Mouse (Mus musculus): Measurements from ENCODE around the gene Dpysl5. TPM values are rescaled to one million over a fixed set of nuclear protein-coding genes. Genes with fewer than 3 reads are reported as not detected.
A peak's percentile ranks its signal among the peaks of the same experiment; 100 is the strongest.
"Not testable (repeated sequence)": the region's sequence is repeated elsewhere in the genome, so short reads cannot be mapped to it uniquely, and the experiment has no call there.

The Dpysl5 gene
- polyA plus RNA-seq, 1 experiment from 2014 or later: 89.1 TPM

GRCm38 (mm10) chr5:30670091-30670490, 41.3 kb upstream of the Dpysl5 start:
- H3K9me3 ChIP-seq (ENCODE audit: control insufficient read depth, low read length): no peaks in the 10 kb centered on the region
- peaks cover 12% of the 10 kb centered on the region for H3K4me1 ChIP-seq (ENCODE audit: control insufficient read depth, insufficient read depth, low read length)
- no peaks in the 10 kb centered on the region for H3K27me3 ChIP-seq (ENCODE audit: control insufficient read depth, insufficient read depth, low read length)
- H3K4me3 ChIP-seq (ENCODE audit: low read depth, low read length): no peak overlapping the region
- H3K9ac ChIP-seq (ENCODE audit: low read length): no peak overlapping the region
- ATAC-seq (ENCODE audit: low FRiP score) (no peak), DNase-seq (ENCODE audit: low spot score, missing footprints) (no peak)
- peaks cover 28% of the 10 kb centered on the region for H3K36me3 ChIP-seq (ENCODE audit: control insufficient read depth, insufficient read depth, low read length)
- H3K27ac ChIP-seq (ENCODE audit: low read depth, low read length): no peak overlapping the region
- no peak overlapping the region for H3K4me2 ChIP-seq
- 92% methylated on average over 7 of the region's 7 CpGs for WGBS

- Histone ChIP-seq H3K9ac (ENCODE audit: low read length) (no peak overlapping the region), H3K4me3 (ENCODE audit: low read depth, low read length) (no peak overlapping the region), H3K4me1 (ENCODE audit: control insufficient read depth, insufficient read depth, low read length) (peaks cover 2% of the 10 kb centered on the region), H3K4me2 (no peak overlapping the region), H3K9me3 (ENCODE audit: control insufficient read depth, low read length) (no peaks in the 10 kb centered on the region), H3K27me3 (ENCODE audit: control insufficient read depth, insufficient read depth, low read length) (no peaks in the 10 kb centered on the region), H3K27ac (ENCODE audit: low read depth, low read length) (no peak overlapping the region), H3K36me3 (ENCODE audit: control insufficient read depth, insufficient read depth, low read length) (peaks cover 33% of the 10 kb centered on the region)
- no peak for DNase-seq (ENCODE audit: low spot score, missing footprints)
- ATAC-seq (ENCODE audit: low FRiP score): no peak
- WGBS: 85% methylated on average over 7 of the region's 7 CpGs
Measured at GRCm38 (mm10) chr5:30674001-30674400, 37.4 kb upstream of the Dpysl5 start.

- H3K4me3 ChIP-seq (ENCODE audit: low read depth, low read length): no peak overlapping the region
- H3K9me3 ChIP-seq (ENCODE audit: control insufficient read depth, low read length): no peaks in the 10 kb centered on the region
- ATAC-seq (ENCODE audit: low FRiP score): no peak
- 88% methylated on average over 7 of the region's 7 CpGs for WGBS
- no peak overlapping the region for H3K9ac ChIP-seq (ENCODE audit: low read length)
- H3K27ac ChIP-seq (ENCODE audit: low read depth, low read length): no peak overlapping the region
- H3K27me3 ChIP-seq (ENCODE audit: control insufficient read depth, insufficient read depth, low read length): no peaks in the 10 kb centered on the region
- no peaks in the 10 kb centered on the region for H3K4me1 ChIP-seq (ENCODE audit: control insufficient read depth, insufficient read depth, low read length)
- no peak for DNase-seq (ENCODE audit: low spot score, missing footprints)
- no peak overlapping the region for H3K4me2 ChIP-seq
- peaks cover 28% of the 10 kb centered on the region for H3K36me3 ChIP-seq (ENCODE audit: control insufficient read depth, insufficient read depth, low read length)
Measured at GRCm38 (mm10) chr5:30676800-30677199, 34.6 kb upstream of the Dpysl5 start.

GRCm38 (mm10) chr5:30678069-30678468, 33.3 kb upstream of the Dpysl5 start:
- not testable (repeated sequence) for H3K4me3 ChIP-seq (ENCODE audit: low read depth, low read length); H3K9me3 ChIP-seq (ENCODE audit: control insufficient read depth, low read length); H3K4me2 ChIP-seq; H3K27ac ChIP-seq (ENCODE audit: low read depth, low read length); ATAC-seq (ENCODE audit: low FRiP score); DNase-seq (ENCODE audit: low spot score, missing footprints); H3K9ac ChIP-seq (ENCODE audit: low read length); H3K27me3 ChIP-seq (ENCODE audit: control insufficient read depth, insufficient read depth, low read length); H3K4me1 ChIP-seq (ENCODE audit: control insufficient read depth, insufficient read depth, low read length)
- peaks cover 20% of the 10 kb centered on the region for H3K36me3 ChIP-seq (ENCODE audit: control insufficient read depth, insufficient read depth, low read length)
- whole genome bisulfite sequencing: 91% methylated on average over 3 of the region's 3 CpGs

- DNase-seq (ENCODE audit: low spot score, missing footprints) (peak; percentile 49), ATAC-seq (ENCODE audit: low FRiP score) (no peak)
- WGBS: 96% methylated on average over 4 of the region's 4 CpGs
Measured at GRCm38 (mm10) chr5:30678722-30679296, 32.6 kb upstream of the Dpysl5 start.

GRCm38 (mm10) chr5:30679593-30679992, 31.8 kb upstream of the Dpysl5 start:
- ATAC-seq (ENCODE audit: low FRiP score) (no peak), DNase-seq (ENCODE audit: low spot score, missing footprints) (peak; percentile 31)
- no peak overlapping the region for H3K4me3 ChIP-seq (ENCODE audit: low read depth, low read length)
- WGBS: 86% methylated on average over 5 of the region's 5 CpGs
- H3K9ac ChIP-seq (ENCODE audit: low read length): no peak overlapping the region
- H3K27me3 ChIP-seq (ENCODE audit: control insufficient read depth, insufficient read depth, low read length): no peaks in the 10 kb centered on the region
- H3K9me3 ChIP-seq (ENCODE audit: control insufficient read depth, low read length): no peaks in the 10 kb centered on the region
- peaks cover 8% of the 10 kb centered on the region; the same call in 1 of the 2 replicates for H3K36me3 ChIP-seq (ENCODE audit: control insufficient read depth, insufficient read depth, low read length)
- H3K4me2 ChIP-seq: no peak overlapping the region
- no peaks in the 10 kb centered on the region for H3K4me1 ChIP-seq (ENCODE audit: control insufficient read depth, insufficient read depth, low read length)
- H3K27ac ChIP-seq (ENCODE audit: low read depth, low read length): no peak overlapping the region

More at GRCm38 (mm10) chr5:30678722-30679296, 32.6 kb upstream of the Dpysl5 start:
- Histone ChIP-seq H3K4me2 (no peak overlapping the region), H3K9ac (ENCODE audit: low read length) (no peak overlapping the region), H3K27me3 (ENCODE audit: control insufficient read depth, insufficient read depth, low read length) (no peaks in the 10 kb centered on the region), H3K4me3 (ENCODE audit: low read depth, low read length) (no peak overlapping the region), H3K36me3 (ENCODE audit: control insufficient read depth, insufficient read depth, low read length) (peaks cover 13% of the 10 kb centered on the region; the same call in 1 of the 2 replicates), H3K27ac (ENCODE audit: low read depth, low read length) (no peak overlapping the region), H3K4me1 (ENCODE audit: control insufficient read depth, insufficient read depth, low read length) (no peaks in the 10 kb centered on the region), H3K9me3 (ENCODE audit: control insufficient read depth, low read length) (no peaks in the 10 kb centered on the region)

GRCm38 (mm10) chr5:30681970-30682369, 29.4 kb upstream of the Dpysl5 start:
- no peaks in the 10 kb centered on the region for H3K36me3 ChIP-seq (ENCODE audit: control insufficient read depth, insufficient read depth, low read length)
- no peak overlapping the region for H3K4me2 ChIP-seq
- H3K27ac ChIP-seq (ENCODE audit: low read depth, low read length): no peak overlapping the region
- no peaks in the 10 kb centered on the region for H3K9me3 ChIP-seq (ENCODE audit: control insufficient read depth, low read length)
- 95% methylated on average over 5 of the region's 5 CpGs for WGBS
- H3K4me3 ChIP-seq (ENCODE audit: low read depth, low read length): no peak overlapping the region
- ATAC-seq (ENCODE audit: low FRiP score): no peak
- H3K27me3 ChIP-seq (ENCODE audit: control insufficient read depth, insufficient read depth, low read length): no peaks in the 10 kb centered on the region
- peak; percentile 64 for DNase-seq (ENCODE audit: low spot score, missing footprints)
- no peaks in the 10 kb centered on the region for H3K4me1 ChIP-seq (ENCODE audit: control insufficient read depth, insufficient read depth, low read length)
- no peak overlapping the region for H3K9ac ChIP-seq (ENCODE audit: low read length)

- DNase-seq (ENCODE audit: low spot score, missing footprints) (peak; percentile 71), ATAC-seq (ENCODE audit: low FRiP score) (no peak)
- H3K4me1 ChIP-seq (ENCODE audit: control insufficient read depth, insufficient read depth, low read length): no peaks in the 10 kb centered on the region
- H3K27ac ChIP-seq (ENCODE audit: low read depth, low read length): no peak overlapping the region
- no peaks in the 10 kb centered on the region for H3K27me3 ChIP-seq (ENCODE audit: control insufficient read depth, insufficient read depth, low read length)
- H3K9me3 ChIP-seq (ENCODE audit: control insufficient read depth, low read length): no peaks in the 10 kb centered on the region
- H3K4me3 ChIP-seq (ENCODE audit: low read depth, low read length): no peak overlapping the region
- H3K4me2 ChIP-seq: no peak overlapping the region
- H3K36me3 ChIP-seq (ENCODE audit: control insufficient read depth, insufficient read depth, low read length): no peaks in the 10 kb centered on the region
- H3K9ac ChIP-seq (ENCODE audit: low read length): no peak overlapping the region
Measured at GRCm38 (mm10) chr5:30682967-30683600, 28.3 kb upstream of the Dpysl5 start.

- no peak overlapping the region for H3K9ac ChIP-seq (ENCODE audit: low read length)
- no peak for ATAC-seq (ENCODE audit: low FRiP score)
- H3K27ac ChIP-seq (ENCODE audit: low read depth, low read length): no peak overlapping the region
- H3K4me3 ChIP-seq (ENCODE audit: low read depth, low read length): no peak overlapping the region
- H3K4me2 ChIP-seq: no peak overlapping the region
- 70% methylated on average over 3 of the region's 3 CpGs for WGBS
- peak; percentile 28 for DNase-seq (ENCODE audit: low spot score, missing footprints)
- H3K4me1 ChIP-seq (ENCODE audit: control insufficient read depth, insufficient read depth, low read length): no peaks in the 10 kb centered on the region
- H3K36me3 ChIP-seq (ENCODE audit: control insufficient read depth, insufficient read depth, low read length): no peaks in the 10 kb centered on the region
- H3K27me3 ChIP-seq (ENCODE audit: control insufficient read depth, insufficient read depth, low read length): no peaks in the 10 kb centered on the region
- no peaks in the 10 kb centered on the region for H3K9me3 ChIP-seq (ENCODE audit: control insufficient read depth, low read length)
Measured at GRCm38 (mm10) chr5:30683993-30684392, 27.4 kb upstream of the Dpysl5 start.

Measured in midbrain, embryonic 11.5 days (tissue).